Mouse (Mus musculus): ENCODE measurements around the gene Adamtsl3.
A peak's percentile ranks its signal among the peaks of the same experiment; 100 is the strongest.

Adamtsl3 gene

DNA sequence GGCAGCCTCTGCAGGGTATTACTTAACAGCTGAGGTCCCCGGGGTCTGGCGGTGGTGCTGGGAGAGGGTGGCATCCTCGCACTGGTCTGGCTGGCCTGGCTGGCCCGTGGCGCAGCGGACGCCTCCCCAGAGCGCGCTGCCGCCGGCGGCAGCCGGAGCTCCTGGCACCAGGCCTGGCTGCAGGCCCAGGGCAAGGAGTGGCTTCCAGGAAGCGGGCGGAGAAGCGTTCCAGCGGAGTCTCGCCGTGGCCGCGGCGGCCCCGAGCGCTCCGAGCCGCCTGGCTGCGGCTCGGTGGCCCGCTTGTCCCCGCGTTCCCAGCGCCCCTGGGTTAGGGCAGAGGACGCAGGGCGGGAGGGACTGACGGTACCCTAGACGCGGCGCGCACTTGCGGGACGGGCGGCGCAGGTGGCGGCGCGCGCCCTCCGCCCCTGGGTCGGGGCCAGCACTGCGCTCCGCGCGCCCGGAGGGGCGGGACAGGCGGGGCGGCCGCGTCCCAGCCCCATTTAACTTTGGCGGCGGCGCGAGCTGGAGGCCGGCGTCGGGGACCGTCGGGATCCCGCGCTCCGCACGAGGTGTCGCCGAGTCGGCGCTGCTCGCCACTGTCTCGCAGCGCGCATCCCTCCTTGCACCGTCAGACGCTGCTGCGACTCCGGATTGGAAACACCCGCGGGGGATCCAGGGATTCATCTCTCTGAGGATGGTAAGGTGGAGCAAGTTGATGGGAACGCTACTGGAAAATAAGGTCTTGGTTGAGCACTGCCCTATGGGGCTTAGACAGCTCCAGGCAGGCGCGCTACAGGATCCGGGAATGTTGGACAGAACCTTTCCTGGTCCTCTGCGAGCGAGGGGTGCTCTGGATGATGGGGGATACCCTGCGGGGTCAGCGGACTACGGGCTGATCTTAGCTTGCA is at the start of gene Adamtsl3:
TSS of gene Adamtsl3 (plus strand) at position 484 of the 911 bp plus-strand sequence.
- no peak for DNase-seq (ENCODE audit: low read depth, low spot score)

DNA sequence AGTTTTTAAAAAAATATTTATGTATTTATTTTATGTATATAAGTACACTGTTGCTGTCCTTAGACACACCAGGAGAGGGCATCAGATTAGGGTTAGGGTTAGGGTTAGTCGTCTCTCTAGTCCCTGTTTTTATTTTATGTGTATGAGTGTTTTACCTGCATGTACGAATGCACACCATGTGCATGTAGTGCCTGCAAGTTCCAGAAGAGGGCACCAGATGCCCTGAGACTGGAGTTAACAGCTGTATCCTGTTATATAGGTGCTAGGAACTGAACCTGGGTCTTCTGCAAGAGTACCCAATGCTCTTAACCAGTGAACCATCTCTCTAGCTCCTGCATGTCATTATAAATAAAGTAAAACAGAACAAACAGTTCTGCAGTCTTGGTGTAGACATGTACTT is 48.3 kb upstream of the Adamtsl3 start:
- peak; percentile 12 for DNase-seq (ENCODE audit: low read depth, low spot score)

DNA sequence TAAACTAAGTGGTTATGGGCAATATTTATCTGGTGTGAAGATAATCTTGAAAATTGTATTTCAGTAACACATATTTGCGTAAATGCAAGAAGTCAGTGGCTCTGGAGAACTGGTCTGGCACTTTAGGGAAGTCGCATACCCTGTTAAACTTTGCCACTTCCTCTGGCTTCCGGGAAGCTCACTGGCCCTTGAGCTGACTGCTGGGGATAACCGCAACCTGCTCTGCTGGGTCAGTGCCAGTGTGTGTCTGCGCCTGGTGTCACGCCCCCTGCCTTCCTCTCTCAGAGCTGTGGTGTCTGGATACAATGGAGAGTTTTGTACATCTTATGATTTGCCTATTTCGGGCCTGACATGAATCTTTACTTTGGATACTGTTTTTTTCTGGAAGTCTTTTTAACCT is 42.1 kb upstream of the Adamtsl3 start:
- DNase-seq (ENCODE audit: low read depth, low spot score) = no peak

DNA sequence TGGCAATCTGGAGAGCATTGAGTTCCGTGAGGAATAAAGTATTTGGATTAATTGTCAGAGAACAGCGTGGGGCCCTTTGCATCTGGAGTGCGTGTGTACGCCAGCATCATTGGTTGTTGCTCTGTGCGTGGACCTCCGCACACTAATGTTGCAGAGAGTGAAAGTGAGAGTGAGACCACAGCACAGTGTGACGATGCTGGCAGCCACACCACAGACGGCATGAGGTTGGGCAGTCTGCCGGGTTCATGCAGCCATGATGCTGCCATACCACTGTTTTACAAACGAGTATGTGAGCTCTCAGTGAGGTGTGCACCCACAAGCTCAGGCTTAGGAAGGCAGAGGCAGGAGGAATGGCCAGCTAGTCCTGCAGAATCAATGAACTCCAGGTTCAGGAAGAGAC is 41.4 kb upstream of the Adamtsl3 start:
- no peak for DNase-seq (ENCODE audit: low read depth, low spot score)

DNA sequence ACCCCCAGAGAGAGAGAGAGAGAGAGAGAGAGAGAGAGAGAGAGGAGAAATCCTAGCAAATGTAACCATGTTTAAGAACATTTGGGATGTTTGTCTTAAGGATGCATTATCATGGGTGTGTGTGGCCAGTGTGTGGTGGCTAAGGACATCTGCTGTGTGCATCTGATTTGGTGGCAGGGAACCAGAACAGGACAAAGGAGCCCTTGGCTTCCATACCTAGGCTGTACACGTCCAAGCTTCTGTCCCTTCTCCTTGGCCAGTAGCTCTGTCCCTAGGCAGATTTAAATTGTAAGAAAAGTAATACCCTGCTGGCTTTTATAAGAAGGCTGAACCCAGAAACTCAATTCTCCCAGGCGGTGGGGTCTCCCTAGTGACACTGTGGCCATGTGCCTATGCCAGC is 40.9 kb upstream of the Adamtsl3 start:
- no peak for DNase-seq (ENCODE audit: low read depth, low spot score)

DNA sequence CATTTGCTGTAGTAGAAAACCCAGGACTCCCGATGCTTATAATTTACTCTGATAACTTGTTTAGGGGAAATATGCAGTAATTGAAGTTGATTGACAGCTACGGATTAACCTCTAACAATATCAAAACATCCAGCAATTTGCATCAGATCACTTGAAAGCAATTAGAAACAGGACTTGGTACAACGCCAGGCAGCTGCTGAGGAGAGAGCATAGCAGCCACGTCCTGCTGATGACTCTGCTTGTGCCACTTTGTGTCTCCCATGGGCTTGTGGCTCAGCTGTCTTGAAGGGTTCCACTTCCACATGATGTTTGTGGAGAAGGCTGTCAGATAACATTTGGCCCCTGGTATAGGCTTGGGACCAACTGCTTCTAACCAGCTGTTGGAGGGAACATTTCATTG is 27.1 kb upstream of the Adamtsl3 start:
- no peak for DNase-seq (ENCODE audit: low read depth, low spot score)

DNA sequence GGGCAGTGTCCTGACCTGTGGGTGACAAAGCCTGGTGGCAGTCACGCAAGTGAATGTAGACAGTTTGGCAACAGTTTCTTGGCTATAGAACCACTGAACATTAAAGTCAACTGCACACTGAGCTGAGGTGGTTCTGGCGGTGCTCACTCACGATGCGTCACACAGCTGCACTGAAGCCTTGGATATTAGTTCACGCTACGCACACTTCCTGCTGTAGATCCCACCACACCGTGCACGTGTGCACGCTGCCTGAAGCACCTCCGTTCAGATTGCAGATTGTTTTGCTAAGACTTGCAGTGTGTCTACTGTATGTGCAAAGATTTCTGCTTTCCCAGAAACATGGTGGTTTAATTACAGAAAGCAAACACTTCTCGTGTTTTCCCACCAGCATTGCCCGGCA is 17.0 kb upstream of the Adamtsl3 start:
- no peak for DNase-seq (ENCODE audit: low read depth, low spot score)

DNA sequence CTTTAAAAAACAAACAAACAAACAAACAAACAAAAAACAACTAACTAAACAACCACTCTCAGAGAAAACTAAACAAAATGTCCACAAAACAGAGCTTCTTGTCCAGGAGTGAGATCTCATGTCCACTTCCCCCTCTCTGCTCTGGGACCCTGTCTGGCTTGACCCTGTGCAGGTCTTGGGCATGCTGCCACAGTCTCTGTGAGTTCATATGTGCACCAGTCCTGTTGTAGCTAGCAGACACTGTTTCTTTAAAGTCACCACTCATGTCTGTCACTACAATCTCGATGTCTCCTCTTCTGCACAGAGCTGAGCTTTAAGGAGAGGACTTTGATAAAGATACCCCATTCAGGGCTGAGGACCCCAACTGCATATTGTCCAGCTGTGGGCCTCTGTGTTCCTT is 8.9 kb upstream of the Adamtsl3 start:
- DNase-seq (ENCODE audit: low read depth, low spot score) = no peak

DNA sequence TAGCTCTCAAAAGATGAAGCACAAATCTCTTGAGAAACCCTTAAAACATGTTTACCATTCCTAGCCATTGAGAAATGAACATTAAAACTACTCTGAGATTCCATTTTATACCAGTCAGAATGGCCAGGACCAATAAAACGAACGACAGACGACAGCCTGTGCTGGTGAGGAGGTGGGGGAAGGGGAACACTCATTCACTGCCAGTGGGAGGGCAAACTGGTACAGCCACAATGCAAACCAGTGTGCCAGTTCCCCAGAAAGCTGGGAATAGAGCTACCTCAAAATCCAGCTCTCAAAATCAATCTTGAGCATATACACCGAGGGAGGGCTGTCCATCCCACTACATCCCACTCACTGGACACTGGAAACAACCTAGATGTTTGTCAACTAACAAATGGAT is 8.3 kb upstream of the Adamtsl3 start:
- no peak for DNase-seq (ENCODE audit: low read depth, low spot score)

DNA sequence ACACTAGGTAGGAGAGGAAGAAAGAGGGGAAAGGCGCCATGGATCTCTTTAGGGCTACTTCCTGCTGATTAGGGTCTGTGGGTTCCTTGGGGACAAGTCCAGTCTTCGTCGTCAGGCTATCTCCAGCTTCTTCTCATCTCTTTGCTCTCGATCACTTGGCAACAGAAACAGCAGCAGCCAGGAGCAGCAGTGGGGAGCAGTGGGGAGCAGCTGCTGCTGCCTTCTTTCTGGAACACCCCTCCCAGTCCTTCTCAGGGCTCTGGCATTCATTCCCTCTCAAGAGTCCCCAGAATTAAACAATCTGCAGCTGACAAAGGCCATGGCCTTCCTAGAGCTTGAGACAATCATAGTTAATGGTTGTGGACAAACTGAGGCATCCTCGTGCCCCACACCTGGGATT is 7.6 kb upstream of the Adamtsl3 start:
- DNase-seq (ENCODE audit: low read depth, low spot score) = no peak

DNA sequence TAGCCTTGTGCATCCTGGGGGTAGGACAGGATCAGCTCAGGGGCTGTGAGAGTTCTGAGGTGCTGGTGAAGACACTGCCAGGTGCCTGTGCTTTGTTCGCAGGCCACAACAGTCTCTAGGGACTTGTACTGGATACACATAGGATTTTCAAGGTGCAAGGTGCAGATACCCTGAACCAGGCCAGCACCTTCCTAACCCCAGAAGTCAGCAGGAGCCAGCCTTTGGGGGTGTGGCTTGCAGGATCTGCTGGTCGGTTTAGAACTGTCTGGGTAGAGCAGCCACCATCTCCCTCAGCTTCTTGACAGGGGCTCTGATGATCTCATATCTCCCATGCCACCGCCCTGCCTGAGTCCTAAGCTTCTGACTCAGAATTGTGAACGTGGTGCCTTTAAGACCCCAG is 5.7 kb upstream of the Adamtsl3 start:
- no peak for DNase-seq (ENCODE audit: low read depth, low spot score)

DNA sequence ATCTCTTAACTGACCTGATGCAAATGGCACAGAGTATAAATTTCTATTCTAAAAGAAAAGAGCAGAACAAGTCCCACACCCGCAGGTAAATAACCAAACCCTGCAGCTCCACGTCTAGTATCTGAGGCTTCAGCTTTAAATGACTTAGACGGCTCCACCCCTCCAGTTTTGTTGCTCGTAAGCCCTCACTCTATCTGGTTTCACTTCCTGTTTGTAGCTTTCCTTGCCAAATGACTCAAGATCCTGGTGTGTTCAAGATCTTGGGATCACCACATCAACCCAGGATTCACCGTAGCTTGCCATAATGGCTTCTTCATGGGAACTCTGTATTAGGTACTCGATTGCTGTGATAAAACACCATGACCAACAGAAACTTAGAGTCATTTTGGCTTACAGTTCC is 4.6 kb upstream of the Adamtsl3 start:
- peak; percentile 42 for DNase-seq (ENCODE audit: low read depth, low spot score)

DNA sequence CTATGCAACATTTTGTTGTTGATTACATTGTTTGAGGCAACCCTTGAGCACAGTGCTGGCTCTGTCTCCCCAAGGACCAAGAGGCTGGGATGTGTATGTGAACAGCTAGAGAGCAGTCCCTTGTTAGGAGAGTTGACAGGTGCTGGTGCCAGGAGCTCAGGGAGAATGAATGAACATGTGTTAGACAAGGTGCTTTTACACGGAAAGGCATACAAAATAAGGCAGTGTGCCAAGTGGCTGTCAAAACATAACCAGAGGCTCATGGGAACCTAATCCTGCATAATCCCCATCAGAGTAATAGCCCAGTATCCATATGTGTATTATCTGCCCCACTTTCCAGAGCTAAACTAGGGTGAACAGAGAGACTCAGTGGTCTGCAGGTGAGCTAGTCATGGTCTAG is 1.5 kb upstream of the Adamtsl3 start:
- no peak for DNase-seq (ENCODE audit: low read depth, low spot score)

DNA sequence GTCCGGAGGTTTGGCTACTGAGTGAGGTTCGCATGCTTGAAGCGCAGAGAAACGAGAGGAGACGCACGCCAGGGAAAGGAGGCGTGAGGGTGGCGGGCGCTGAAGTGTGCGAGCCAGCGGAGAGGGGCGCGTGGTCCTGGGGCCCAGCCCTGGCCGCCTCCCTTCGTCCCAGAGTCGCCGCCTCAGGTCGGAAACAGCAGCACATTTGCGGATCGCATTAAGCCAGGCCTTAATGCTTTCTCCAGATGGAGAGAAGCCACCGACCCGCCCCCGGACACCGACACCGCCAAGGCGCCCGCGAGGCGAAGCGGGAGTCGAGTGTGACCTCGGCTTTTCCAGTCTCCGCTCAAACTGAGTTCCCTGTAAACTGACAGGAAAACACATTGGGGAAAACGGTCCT is 638 bp downstream of the Adamtsl3 start:
- DNase-seq (ENCODE audit: low read depth, low spot score) = no peak

DNA sequence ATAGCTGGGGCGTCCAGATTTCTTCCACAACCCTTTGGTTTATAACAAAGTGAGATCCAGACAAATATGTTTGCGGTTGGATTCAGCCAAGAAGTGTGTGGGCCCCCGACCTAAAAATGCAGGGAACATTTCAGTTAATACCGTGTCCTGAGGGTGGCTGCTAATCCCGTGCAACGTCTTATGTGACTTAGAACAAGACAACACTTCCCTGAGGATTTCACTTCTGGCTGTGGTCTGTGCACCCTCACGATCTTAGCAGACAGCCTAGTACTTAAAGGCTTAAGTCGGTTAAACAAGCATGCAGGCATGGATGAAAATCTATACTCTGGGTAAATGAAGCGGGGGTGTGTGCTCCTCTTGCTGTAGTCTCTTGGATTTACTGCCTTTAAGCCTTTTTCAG is 2.6 kb downstream of the Adamtsl3 start:
- no peak for DNase-seq (ENCODE audit: low read depth, low spot score)

DNA sequence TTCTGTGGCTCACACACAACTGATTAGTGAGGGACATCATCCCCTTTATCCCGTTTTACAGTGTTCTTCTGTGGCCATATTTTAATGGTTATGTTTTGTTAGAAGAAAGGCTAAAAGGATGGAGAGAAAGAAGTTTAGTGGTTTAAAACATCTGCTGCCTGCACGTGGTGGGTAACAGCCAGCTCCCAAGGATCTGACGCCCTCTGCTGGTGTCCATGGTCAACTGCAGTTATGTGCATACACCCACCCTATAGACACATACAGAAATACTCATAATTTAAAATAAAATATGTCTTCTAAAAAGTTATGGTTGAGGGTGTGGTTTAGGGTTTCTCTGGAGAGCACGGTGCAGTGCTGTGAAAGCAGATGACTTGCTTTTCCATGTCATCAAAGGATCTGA is 3.0 kb downstream of the Adamtsl3 start:
- no peak for DNase-seq (ENCODE audit: low read depth, low spot score)

DNA sequence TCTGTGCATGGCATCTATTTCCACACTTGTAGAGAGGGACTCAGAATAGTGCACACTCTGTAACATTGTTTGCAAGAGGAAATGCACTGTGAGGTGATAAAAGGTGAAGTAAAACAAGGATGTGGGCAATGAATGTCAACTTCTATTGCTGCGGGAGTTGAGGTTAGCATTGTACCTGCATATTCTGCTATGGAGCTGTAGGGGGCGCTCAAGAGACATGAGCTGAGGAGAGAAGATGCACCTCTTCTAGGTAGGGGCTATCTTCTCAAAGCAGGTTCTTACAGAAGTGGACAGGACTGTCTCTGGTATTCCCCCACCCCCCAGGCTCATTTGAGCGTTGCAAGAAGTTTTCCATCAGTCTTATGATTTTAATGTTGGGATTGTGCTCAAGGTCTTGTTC is 3.7 kb downstream of the Adamtsl3 start:
- peak; percentile 28 for DNase-seq (ENCODE audit: low read depth, low spot score)

DNA sequence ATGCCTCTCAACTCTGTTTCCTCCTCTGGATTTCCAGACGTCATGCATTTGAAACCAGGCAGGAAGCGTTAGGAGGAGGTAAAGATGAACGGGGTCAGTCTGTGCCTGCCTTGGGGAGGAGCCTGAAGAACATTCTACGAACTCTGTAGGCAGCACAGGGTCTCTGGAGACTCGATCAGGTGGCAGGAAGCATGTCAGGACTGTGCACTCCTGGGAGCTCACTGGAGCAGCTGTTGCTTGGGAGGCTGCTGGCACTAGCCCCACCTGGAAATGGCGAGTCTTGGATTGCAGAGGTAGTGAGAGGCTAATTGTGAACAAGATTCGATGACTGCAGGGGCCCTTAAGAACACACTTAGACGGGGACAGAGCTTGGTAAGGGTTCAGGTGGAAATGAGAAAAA is 6.0 kb downstream of the Adamtsl3 start:
- DNase-seq (ENCODE audit: low read depth, low spot score) = no peak

DNA sequence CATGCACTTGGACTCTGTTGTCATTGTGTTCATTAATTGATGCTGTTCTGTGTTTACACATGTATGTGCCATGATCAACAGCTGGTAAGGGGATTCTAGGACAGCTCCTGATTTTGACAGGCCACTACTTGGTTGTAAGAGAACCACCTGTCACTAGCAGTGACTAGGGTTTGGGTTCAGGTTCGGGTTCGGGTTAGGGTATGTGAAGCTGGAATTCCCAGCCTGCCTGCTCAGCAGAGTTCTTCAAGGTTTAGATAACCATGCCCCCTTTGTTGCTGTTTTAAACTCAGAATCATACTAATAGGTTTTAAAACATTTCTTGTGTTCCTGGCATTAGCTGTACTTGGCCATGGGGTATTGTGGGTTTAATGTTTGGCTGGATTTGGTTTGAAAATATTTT is 11.2 kb downstream of the Adamtsl3 start:
- no peak for DNase-seq (ENCODE audit: low read depth, low spot score)

DNA sequence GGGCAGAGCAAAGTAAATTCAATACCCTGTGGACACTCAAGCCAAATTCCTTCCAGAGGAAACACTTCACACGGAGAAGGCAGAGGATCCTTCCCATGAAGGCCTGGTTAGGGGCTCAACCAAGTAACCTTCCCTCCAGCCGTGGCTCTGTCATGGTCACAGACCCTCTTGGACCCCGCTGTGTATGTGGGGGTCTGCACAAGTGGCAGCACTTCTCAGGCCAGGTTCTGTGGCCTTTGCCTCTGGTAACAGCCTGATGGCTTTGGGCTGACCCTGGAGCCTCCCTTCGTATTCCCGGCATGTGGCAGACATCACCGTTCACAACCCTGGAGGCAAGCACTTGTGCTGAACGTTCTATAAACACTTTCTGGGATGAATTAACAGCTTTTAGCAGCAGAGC is 14.3 kb downstream of the Adamtsl3 start:
- no peak for DNase-seq (ENCODE audit: low read depth, low spot score)

DNA sequence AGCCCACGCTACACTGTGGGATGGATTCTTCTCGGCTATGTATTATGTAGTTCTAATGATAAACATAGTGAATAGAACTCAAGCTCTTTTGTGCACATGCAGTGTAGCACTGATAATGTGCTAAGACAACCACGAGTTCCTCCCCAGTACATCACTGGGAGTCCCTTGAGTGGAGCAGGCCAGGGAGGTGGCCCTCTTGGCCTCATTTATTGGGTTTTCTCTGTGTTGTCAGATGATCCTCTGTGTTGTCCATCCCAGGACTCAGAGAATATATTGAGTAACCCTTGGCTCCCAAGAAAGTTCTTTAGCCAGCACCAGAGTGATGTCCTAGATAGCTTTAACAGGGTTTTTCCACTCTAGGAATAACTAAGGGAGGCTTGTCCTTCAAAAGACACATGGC is 14.9 kb downstream of the Adamtsl3 start:
- no peak for DNase-seq (ENCODE audit: low read depth, low spot score)

DNA sequence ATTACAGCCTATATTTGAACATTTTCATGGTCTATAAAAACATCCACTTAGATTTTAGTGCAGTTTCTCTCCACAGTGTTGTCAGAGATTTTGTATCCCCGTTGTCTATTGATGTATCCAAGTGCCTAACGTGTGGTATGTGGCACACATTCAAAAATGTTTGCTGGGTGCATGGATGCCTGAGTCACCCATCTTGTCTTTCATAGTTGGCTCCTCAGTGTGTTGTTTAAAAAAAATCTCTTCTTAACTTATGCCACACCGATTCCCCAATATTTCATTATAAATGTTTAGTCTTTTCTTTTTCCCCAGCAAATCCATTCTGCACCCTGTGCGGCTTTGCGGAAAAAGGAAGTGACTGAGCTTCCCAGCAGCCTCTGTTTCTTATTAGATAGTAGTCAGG is 23.7 kb downstream of the Adamtsl3 start:
- DNase-seq (ENCODE audit: low read depth, low spot score) = peak; percentile 83

DNA sequence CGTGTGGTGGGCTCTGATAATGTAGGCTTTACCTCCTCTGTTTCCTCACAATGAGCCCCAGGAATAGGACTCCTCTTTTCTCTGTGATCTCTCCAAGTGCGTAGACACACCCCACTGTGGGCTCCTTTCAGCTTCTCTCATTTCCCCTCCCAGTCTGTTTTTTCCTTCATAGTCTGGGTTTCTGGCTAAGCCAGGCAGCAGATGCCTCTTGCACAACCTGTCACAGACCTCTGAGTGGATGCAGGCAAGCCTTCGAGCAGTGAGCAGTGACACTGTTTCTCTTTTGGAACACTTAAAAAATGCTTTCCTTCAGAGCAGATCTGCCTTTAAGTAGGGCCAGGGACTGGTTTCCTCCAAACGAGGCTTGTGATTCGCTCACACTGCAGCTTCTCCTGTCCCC is 24.2 kb downstream of the Adamtsl3 start:
- peak; percentile 51 for DNase-seq (ENCODE audit: low read depth, low spot score)

DNA sequence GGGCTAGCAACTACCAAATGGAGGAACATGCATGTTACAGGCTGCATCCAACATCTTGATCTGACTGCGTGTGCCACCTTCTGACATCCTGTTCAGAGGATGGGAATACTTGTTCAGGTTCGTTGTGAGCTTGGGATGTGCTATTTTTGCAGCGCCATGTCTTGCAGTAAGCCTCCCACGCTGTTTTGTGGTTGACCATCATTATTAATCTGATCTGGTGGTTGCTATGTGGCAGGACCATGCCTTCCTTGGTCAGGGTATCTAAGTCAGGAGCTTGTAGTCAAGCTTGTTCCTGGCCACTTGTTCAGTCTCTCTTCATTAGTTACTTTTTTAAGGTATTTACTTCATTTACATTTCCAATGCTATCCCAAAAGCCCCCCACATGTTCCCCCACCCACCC is 24.7 kb downstream of the Adamtsl3 start:
- DNase-seq (ENCODE audit: low read depth, low spot score) = no peak
